Mouse (Mus musculus) olfactory bulb, adult 2 months (tissue): ENCODE results near the gene Igfbp2.

Experiments
- CTCF ChIP-seq: fragments of 200-500 bp; IDR thresholded peaks from 2 replicates; pipeline ENCODE4 v1.5.1; 2012; ENCODE audit warnings: low read depth, mild to moderate bottlenecking, low read length, moderate library complexity; ENCODE audit not compliant: insufficient read depth
- POLR2A ChIP-seq: fragments of 200-500 bp; IDR thresholded peaks from 2 replicates; pipeline ENCODE4 v1.6.1; 2012; ENCODE audit warnings: mild to moderate bottlenecking, low read depth, low read length, moderate library complexity; ENCODE audit not compliant: insufficient read depth

- TF ChIP-seq CTCF (no peak), POLR2A (no peak)
Observed at GRCm38 (mm10) chr1:72815184-72815583, 9.1 kb upstream of the Igfbp2 start.
